Mouse (Mus musculus): ENCODE measurements around the gene Pik3ap1.

DNA sequence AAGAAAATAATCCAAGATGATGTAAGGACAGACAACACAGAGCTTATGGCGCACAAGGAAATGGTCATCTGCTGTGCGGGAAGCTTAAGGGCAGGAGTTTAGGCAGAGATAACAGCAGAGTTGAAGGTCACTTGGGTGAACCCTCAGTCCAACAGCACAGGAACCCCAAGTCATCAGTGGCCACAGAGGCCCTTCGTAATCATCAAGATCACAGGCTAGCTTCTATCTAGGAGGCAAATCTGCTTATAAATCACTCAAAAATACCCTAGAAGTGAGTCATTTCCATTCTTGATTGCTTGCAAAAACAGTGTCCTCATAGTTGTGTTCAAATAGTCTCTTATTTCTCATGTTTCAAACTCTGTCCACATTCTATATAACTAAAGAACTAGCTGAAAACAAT lies 136.6 kb downstream of the Pik3ap1 start:
- TF ChIP-seq CTCF (IDR thresholded peaks at IDR 0.05; ENCODE audit: low read depth, low read length) (no peak), POLR2A (IDR thresholded peaks at IDR 0.05; ENCODE audit: insufficient read depth, low read length) (no peak)

Measured in ES-Bruce4 (cell line).